Mouse (Mus musculus) MEL (cell line): Measurements from ENCODE around the gene Selenon. TPM values are rescaled to one million over a fixed set of nuclear protein-coding genes. Genes with fewer than 3 reads are reported as not detected.
A peak's percentile ranks its signal among the peaks of the same experiment; 100 is the strongest.

Experiments
- DNase-seq: peaks from one replicate; pipeline ENCODE4 v3.0.0; 2011; ENCODE audit warnings: low read depth, low spot score
- H3K27ac ChIP-seq: 2 replicates; pipeline ENCODE4 v1.5.1; 2012; ENCODE audit warnings: low read depth, mild to moderate bottlenecking, control low read depth, low read length, moderate library complexity; ENCODE audit not compliant: control insufficient read depth
- H3K27me3 ChIP-seq, 2 experiments: fragments of 150-350 bp in 1 of 2; sonication (generic) in 1 of 2; 2 replicates each; pipeline ENCODE4 v1.6.1; 2012; ENCODE audit warnings: low read length in 2 of 2, mild to moderate bottlenecking in 2 of 2, improper control_type of control experiment in 1 of 2, moderate library complexity in 1 of 2; ENCODE audit not compliant: insufficient read depth in 2 of 2, control insufficient read depth in 1 of 2
- H3K36me3 ChIP-seq, 2 experiments: 2 replicates each; pipeline ENCODE4 v1.6.1; 2012 to 2014; ENCODE audit warnings: low read length in 2 of 2, improper control_type of control experiment in 1 of 2, inconsistent platforms in 1 of 2, mild to moderate bottlenecking in 1 of 2; ENCODE audit not compliant: insufficient read depth in 2 of 2, control insufficient read depth in 1 of 2
- H3K4me1 ChIP-seq, 2 experiments: fragments of 150-350 bp in 1 of 2; sonication (generic) in 1 of 2; 2 replicates each; pipeline ENCODE4 v1.6.1; 2012; ENCODE audit warnings: low read length in 2 of 2, improper control_type of control experiment in 1 of 2, mild to moderate bottlenecking in 1 of 2; ENCODE audit not compliant: insufficient read depth in 2 of 2, control insufficient read depth in 1 of 2
- H3K4me3 ChIP-seq, 2 experiments: fragments of 150-350 bp in 1 of 2; sonication (generic) in 1 of 2; 2 replicates each; pipeline ENCODE4 v1.5.1; 2012; ENCODE audit warnings: low read depth in 2 of 2, low read length in 2 of 2, mild to moderate bottlenecking in 2 of 2, moderate library complexity in 2 of 2, control low read depth in 1 of 2, improper control_type of control experiment in 1 of 2; ENCODE audit not compliant: control insufficient read depth in 1 of 2, insufficient read depth in 1 of 2
- H3K79me2 ChIP-seq: 2 replicates; pipeline ENCODE4 v1.6.1; 2012; ENCODE audit warnings: mild to moderate bottlenecking, low read length, moderate library complexity; ENCODE audit not compliant: control insufficient read depth, poor library complexity, insufficient read depth
- H3K9ac ChIP-seq: 2 replicates; pipeline ENCODE4 v1.6.1; 2012; ENCODE audit warnings: low read depth, mild to moderate bottlenecking, control low read depth, low read length, moderate library complexity; ENCODE audit not compliant: control insufficient read depth, poor library complexity, severe bottlenecking
- H3K9me3 ChIP-seq: fragments of 150-350 bp; sonication (generic); replicated peaks from 2 replicates; pipeline ENCODE4 v1.6.1; 2012; ENCODE audit warnings: mild to moderate bottlenecking, low read length, improper control_type of control experiment, moderate library complexity; ENCODE audit not compliant: insufficient read depth
- BHLHE40 ChIP-seq: IDR thresholded peaks from 2 replicates; pipeline ENCODE4 v1.6.1; 2012; ENCODE audit warnings: low read depth, mild to moderate bottlenecking, inconsistent platforms, low read length, improper control_type of control experiment, borderline replicate concordance
- CHD1 ChIP-seq: IDR thresholded peaks from 2 replicates; pipeline ENCODE4 v1.6.1; 2012; ENCODE audit warnings: low read depth, mild to moderate bottlenecking, inconsistent platforms, low read length, improper control_type of control experiment
- CTCF ChIP-seq, 3 experiments: IDR thresholded peaks in 2 of 3; conservative IDR thresholded peaks in 1 of 3; 2 replicates each; pipeline ENCODE4 v1.5.1; 2011 to 2012; ENCODE audit warnings: low read length in 3 of 3, low read depth in 2 of 3, mild to moderate bottlenecking in 2 of 3, improper control_type of control experiment in 1 of 3, inconsistent platforms in 1 of 3, mixed read lengths in 1 of 3, moderate library complexity in 1 of 3; ENCODE audit not compliant: control insufficient read depth in 1 of 3, insufficient read depth in 1 of 3, poor library complexity in 1 of 3, severe bottlenecking in 1 of 3
- EP300 ChIP-seq, 2 experiments: IDR thresholded peaks; 2 replicates each; pipeline ENCODE4 v1.6.1; 2011; ENCODE audit warnings: improper control_type of control experiment in 2 of 2, low read length in 2 of 2, low read depth in 1 of 2, mild to moderate bottlenecking in 1 of 2
- ETS1 ChIP-seq: IDR thresholded peaks from 2 replicates; pipeline ENCODE4 v1.6.1; 2012; ENCODE audit warnings: low read depth, mild to moderate bottlenecking, inconsistent platforms, low read length, improper control_type of control experiment, moderate library complexity
- GABPA ChIP-seq: IDR thresholded peaks from 2 replicates; pipeline ENCODE4 v1.6.1; 2012; ENCODE audit warnings: low read depth, mild to moderate bottlenecking, inconsistent platforms, low read length, improper control_type of control experiment, moderate library complexity
- GATA1 ChIP-seq: IDR thresholded peaks from 2 replicates; pipeline ENCODE4 v1.6.1; 2011; ENCODE audit warnings: low read depth, low read length, improper control_type of control experiment
- JUND ChIP-seq: IDR thresholded peaks from 2 replicates; pipeline ENCODE4 v1.6.1; 2011; ENCODE audit warnings: low read depth, mild to moderate bottlenecking, improper control_type of control experiment, low read length
- MAX ChIP-seq: IDR thresholded peaks from 2 replicates; pipeline ENCODE4 v1.6.1; 2011; ENCODE audit warnings: low read length, improper control_type of control experiment
- MAZ ChIP-seq: IDR thresholded peaks from 2 replicates; pipeline ENCODE4 v1.6.1; 2012; ENCODE audit warnings: low read depth, mild to moderate bottlenecking, inconsistent platforms, low read length, improper control_type of control experiment
- NELFE ChIP-seq: IDR thresholded peaks from 2 replicates; pipeline ENCODE4 v1.6.1; 2011; ENCODE audit warnings: low read depth, low read length, improper control_type of control experiment
- NRF1 ChIP-seq: IDR thresholded peaks from 2 replicates; pipeline ENCODE4 v1.6.1; 2014; ENCODE audit warnings: low read depth, mild to moderate bottlenecking, inconsistent platforms, low read length, improper control_type of control experiment, moderate library complexity; ENCODE audit not compliant: poor library complexity, insufficient read depth, severe bottlenecking
- POLR2AphosphoS2 ChIP-seq: IDR thresholded peaks from 2 replicates; pipeline ENCODE4 v1.6.1; 2011; ENCODE audit warnings: low read length, improper control_type of control experiment
- POLR2AphosphoS5 ChIP-seq: IDR thresholded peaks from 2 replicates; pipeline ENCODE4 v1.6.1; 2012; ENCODE audit warnings: low read depth, borderline replicate concordance, mild to moderate bottlenecking, inconsistent platforms, low read length, moderate library complexity, mixed read lengths
- RCOR1 ChIP-seq: IDR thresholded peaks from 2 replicates; pipeline ENCODE4 v1.6.1; 2012; ENCODE audit warnings: low read depth, mild to moderate bottlenecking, inconsistent platforms, low read length, improper control_type of control experiment
- SIN3A ChIP-seq: IDR thresholded peaks from 2 replicates; pipeline ENCODE4 v1.6.1; 2012; ENCODE audit warnings: low read length, improper control_type of control experiment, inconsistent platforms
- TAL1 ChIP-seq: IDR thresholded peaks from 2 replicates; pipeline ENCODE4 v1.6.1; 2012; ENCODE audit warnings: mild to moderate bottlenecking, inconsistent platforms, low read length, moderate library complexity, mixed read lengths
- TCF12 ChIP-seq: IDR thresholded peaks from 2 replicates; pipeline ENCODE4 v1.6.1; 2014; ENCODE audit warnings: low read depth, mild to moderate bottlenecking, inconsistent platforms, low read length, improper control_type of control experiment, moderate library complexity
- UBTF ChIP-seq: IDR thresholded peaks from 2 replicates; pipeline ENCODE4 v1.6.1; 2012; ENCODE audit warnings: low read depth, mild to moderate bottlenecking, inconsistent platforms, low read length, improper control_type of control experiment, moderate library complexity, borderline replicate concordance; ENCODE audit not compliant: insufficient read depth
- USF1 ChIP-seq: IDR thresholded peaks from 2 replicates; pipeline ENCODE4 v1.6.1; 2014; ENCODE audit warnings: low read depth, mild to moderate bottlenecking, inconsistent platforms, low read length, improper control_type of control experiment, moderate library complexity
- ZC3H11A ChIP-seq: IDR thresholded peaks from 2 replicates; pipeline ENCODE4 v1.6.1; 2012; ENCODE audit warnings: low read depth, mild to moderate bottlenecking, inconsistent platforms, low read length, improper control_type of control experiment
- ZKSCAN1 ChIP-seq: IDR thresholded peaks from 2 replicates; pipeline ENCODE4 v1.6.1; 2012; ENCODE audit warnings: low read depth, mild to moderate bottlenecking, inconsistent platforms, low read length, improper control_type of control experiment, moderate library complexity
- polyA plus RNA-seq, 2 experiments: library from polyadenylated mRNA; stranded (reverse) in 1 of 2; unstranded in 1 of 2; fragments of >175 nt in 1 of 2; fragments of >200 nt in 1 of 2; gene quantifications; 2 replicates each; pipeline versions ENCODE4 v1.2.1 to v1.2.4; 2012; ENCODE audit warnings: low replicate concordance in 2 of 2, low read depth in 1 of 2; ENCODE audit not compliant: insufficient read length in 2 of 2, insufficient read depth in 1 of 2, missing spikeins in 1 of 2
- total RNA-seq: library from RNA; depleted of rRNA; stranded (reverse); fragments of 300-350 nt; gene quantifications from 2 replicates; pipeline ENCODE4 v1.2.3, GENCODE M21; 2012

Selenon gene
- total and polyA plus RNA-seq, 3 experiments, result 2.9 to 16.3 TPM; not detected in 1

- TF ChIP-seq POLR2AphosphoS5 (no peak), GABPA (no peak), NRF1 (no peak), NELFE (no peak), CHD1 (no peak), SIN3A (peak; percentile 88), BHLHE40 (peak; percentile 81), EP300 (IDR thresholded peaks at IDR 0.05; ENCODE audit: low read depth in 1 of 2, low read length in 2 of 2) (peak; percentile 90 to 93), ZKSCAN1 (no peak), MAX (0 out of 2 replicates have a peak, but pooled peaks have one; percentile 4), JUND (0 out of 2 replicates have a peak, but pooled peaks have one; percentile 34), CTCF (IDR thresholded peaks at IDR 0.05 in 2 of 3, conservative IDR thresholded peaks at IDR 0.05 in 1 of 3; ENCODE audit: control insufficient read depth in 1 of 3, insufficient read depth in 1 of 3, low read depth in 2 of 3, low read length in 3 of 3, poor library complexity in 1 of 3, severe bottlenecking in 1 of 3) (peak in 1 of 3 experiments; percentile 25; a peak in 2 of 6 replicates), POLR2AphosphoS2 (no peak), USF1 (no peak), MAZ (peak; percentile 98)
These were observed 45.9 kb downstream of the Selenon start (continued) for GRCm38 (mm10) chr4:134505966-134506594.

- Histone ChIP-seq H3K27me3 (no peaks in the 10 kb centered on the region), H3K4me1 (peaks cover 5 to 24% of the 10 kb centered on the region in 2 experiments), H3K36me3 (peaks cover 0 to 10% of the 10 kb centered on the region in 2 experiments; a peak in 2 of 4 replicates), H3K27ac (peak overlapping the region; percentile 81), H3K79me2 (no peaks in the 10 kb centered on the region), H3K4me3 (peak overlapping the region; percentile 20 to 31; a peak in 3 of 4 replicates), H3K9ac (peak overlapping the region; percentile 29), H3K9me3 (no peaks in the 10 kb centered on the region)
- DNase-seq, result peak; percentile 66
- 0 out of 2 replicates have a peak, but pooled peaks have one; percentile 15 for TF ChIP-seq NRF1
- TF ChIP-seq MAZ, result no peak
- TF ChIP-seq UBTF, result no peak
- 0 out of 2 replicates have a peak, but pooled peaks have one; percentile 2 for TF ChIP-seq ZC3H11A
- peak; percentile 19; the same call in 1 of the 2 replicates for TF ChIP-seq GATA1
- TF ChIP-seq EP300 (IDR thresholded peaks at IDR 0.05; ENCODE audit: low read depth in 1 of 2, low read length in 2 of 2), result peak; percentile 27 to 44; a peak in 1 of 4 replicates
- 0 out of 2 replicates have a peak, but pooled peaks have one; percentile 20 for TF ChIP-seq ETS1
- TF ChIP-seq TAL1, result peak; percentile 76
- TF ChIP-seq TCF12, result peak; percentile 48; the same call in 1 of the 2 replicates
- TF ChIP-seq CHD1, result 0 out of 2 replicates have a peak, but pooled peaks have one; percentile 63
- TF ChIP-seq RCOR1, result 0 out of 2 replicates have a peak, but pooled peaks have one; percentile 38
- no peak for TF ChIP-seq POLR2AphosphoS2
These were observed 46.6 kb downstream of the Selenon start for GRCm38 (mm10) chr4:134505303-134505789.
